Mouse (Mus musculus): Measurements from ENCODE around the gene Aldh16a1. TPM values are rescaled to one million over a fixed set of nuclear protein-coding genes. Genes with fewer than 3 reads are reported as not detected.

Gene Aldh16a1
- 87.7 and 97.6 TPM in 2 replicates for polyA plus RNA-seq (2012; rRNA removed)

DNA sequence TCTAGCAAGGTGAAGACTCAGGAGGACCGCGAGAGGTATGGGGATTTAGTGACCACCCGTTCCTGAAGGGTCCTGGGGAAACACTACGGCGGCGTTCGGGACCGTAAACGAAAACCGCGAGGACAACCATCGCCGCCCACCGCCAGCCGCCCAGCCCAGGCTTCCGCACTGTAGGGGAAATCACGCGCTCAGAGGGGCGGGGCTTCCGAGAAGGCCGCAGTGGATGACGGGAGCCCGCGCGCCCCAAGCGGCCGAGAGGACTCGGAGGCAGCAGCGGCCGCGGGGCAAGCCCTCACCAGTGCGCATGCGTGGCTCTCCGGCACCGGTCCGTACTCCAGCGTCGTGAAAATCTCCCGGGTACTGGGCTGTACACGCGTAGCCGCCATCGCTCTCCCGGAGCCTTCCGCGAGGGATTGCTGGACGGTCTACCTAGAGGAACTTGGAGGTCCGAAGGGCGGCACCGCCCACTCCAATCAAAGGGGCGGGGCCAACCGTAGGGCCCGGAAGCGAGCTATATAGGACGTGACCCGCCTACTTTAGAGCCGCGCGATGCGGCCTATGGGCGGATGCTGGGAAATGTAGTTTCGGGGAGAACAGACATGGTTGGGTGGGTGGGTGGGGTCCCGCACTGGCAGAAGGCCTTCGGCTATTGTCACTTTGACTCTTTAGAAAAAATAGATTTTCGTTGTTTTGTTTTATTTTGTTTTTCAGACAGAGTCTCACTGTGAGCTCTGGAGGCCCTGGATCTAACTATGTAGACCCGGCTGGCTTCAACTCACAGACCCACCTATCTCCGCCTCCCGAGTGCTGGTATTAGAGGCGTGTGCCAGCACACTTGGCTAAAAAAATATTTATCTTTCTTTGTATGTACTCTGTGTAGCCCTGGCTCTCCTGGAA is at the start of gene Aldh16a1, which contains the start of gene Pih1d1:
Gene Aldh16a1 (minus strand): TSS at position 489 of the 897 bp plus-strand sequence.
Gene Pih1d1 (plus strand): TSS at position 208 of the 897 bp plus-strand sequence.

DNA sequence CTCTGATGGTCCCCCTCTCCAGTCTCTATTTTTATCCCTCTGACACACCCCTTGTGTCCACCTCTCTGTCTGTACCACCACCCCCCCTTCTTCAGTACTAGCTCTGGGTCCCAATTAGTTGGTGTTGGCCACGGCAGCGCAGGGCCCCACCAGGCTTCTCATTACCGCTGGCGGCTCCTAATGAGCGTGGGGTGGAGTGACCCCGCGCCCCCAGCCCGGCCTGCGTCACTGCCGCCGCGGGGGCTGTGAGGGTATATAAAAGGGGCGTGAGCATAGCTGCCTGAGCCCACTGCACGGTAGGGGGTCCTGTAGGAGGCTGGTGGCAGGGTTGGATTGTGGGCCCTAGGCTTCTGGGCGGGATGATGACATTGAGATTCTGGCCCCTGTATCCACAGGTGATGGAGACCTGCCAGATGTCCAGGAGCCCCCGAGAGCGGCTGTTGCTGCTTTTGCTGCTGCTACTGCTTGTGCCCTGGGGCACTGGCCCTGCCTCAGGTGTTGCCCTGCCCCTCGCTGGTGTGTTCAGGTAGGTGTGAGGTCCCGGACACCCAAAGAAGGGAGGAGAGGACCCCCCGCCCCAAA is 26.6 kb upstream of the Aldh16a1 start, which contains the start of gene Pth2:
Gene Pth2 (plus strand): TSS at position 100 of the 582 bp plus-strand sequence.

DNA sequence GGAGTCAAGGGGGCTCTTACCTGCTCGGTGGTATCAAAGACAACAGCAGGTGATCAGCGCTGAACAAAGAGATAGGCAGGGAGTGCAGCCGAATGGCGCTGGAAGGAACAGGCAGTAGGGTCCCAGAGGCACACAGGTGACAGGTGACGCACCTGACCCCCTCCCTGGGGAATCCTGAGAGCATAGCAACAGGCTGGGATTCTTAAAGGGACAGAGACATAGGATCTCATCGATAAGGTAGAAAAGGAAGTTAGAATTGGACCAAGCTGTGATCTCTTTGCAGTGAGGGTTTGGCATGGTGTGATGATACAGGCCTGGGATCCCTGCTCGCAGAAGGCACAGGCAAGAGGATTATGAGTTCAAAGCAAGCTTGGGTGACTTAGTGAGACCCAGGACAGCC is 25.1 kb upstream of the Aldh16a1 start, which contains the start of gene Gfy:
Gene Gfy (minus strand): TSS at position 101 of the 400 bp plus-strand sequence.

DNA sequence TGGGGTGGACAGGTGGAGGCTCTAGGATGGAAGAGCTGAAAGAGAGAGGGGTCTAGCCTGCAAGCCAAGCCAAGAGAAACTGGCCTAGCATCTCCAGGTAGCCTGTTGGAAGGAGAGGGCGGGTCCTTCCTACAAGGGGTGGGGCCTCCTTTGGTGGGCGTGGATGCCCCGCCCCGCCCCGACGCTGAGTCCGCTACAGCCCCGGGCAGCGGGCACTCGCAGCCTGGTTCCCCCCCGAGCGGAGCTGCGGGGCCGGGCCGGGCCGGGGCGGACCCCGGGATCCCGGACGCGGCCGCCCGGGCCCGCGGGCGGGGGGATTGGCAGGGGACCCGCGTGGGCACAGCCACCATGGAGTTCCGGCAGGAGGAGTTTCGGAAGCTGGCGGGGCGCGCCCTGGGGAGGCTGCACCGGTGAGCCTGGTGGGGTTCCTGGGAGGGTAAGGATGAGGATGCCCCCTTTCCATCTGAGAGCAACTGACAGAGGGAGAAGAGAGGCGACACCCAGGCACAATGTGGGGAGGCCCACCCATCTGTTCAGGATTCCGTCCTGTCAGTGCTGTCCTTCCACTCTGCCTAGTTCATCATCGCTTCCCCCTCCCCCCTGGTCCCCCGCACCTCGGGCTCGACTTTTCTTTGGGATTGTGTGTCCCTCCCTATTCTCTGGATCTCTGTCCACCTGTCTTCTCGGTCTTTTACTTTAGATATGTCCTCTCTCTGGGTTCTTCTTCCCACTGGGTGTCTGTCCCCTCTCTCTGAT is 9.5 kb upstream of the Aldh16a1 start, which contains the start of gene Slc17a7:
Gene Slc17a7 (plus strand): TSS at position 215 of the 756 bp plus-strand sequence.

DNA sequence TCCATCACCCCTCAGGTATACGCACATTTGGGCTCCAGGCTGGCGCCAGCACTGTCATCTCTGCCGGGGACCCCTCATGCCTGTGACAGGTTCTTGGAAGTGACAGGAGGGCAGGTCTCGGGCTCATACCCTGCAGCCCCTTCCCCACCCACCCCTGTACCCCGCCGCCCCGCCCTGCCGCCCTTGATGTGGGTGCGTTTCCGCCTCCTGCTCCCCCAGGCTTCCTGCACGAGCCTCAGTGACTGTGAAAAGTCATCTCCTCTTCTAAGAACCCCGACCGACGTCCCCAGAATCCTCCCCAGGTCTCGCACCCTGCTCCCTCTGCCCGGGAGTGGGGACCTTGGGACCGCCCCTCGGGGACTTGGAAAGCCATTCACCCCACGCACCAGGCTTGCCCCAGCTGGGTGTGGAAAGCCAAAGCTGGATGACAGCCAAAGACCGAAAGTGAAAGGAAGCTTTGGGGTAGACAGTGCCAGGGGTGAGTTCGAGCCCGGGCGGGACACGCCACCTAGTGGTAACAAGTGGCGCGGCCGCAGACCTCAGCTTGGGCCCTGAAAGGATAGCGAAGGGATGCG is 18.3 kb downstream of the Aldh16a1 start, which contains the start of the genes Gm45713 and Flt3l:
Gene Gm45713 (minus strand): TSS at position 239 of the 575 bp plus-strand sequence.
Gene Flt3l (minus strand): TSS at position 440 of the 575 bp plus-strand sequence.

DNA sequence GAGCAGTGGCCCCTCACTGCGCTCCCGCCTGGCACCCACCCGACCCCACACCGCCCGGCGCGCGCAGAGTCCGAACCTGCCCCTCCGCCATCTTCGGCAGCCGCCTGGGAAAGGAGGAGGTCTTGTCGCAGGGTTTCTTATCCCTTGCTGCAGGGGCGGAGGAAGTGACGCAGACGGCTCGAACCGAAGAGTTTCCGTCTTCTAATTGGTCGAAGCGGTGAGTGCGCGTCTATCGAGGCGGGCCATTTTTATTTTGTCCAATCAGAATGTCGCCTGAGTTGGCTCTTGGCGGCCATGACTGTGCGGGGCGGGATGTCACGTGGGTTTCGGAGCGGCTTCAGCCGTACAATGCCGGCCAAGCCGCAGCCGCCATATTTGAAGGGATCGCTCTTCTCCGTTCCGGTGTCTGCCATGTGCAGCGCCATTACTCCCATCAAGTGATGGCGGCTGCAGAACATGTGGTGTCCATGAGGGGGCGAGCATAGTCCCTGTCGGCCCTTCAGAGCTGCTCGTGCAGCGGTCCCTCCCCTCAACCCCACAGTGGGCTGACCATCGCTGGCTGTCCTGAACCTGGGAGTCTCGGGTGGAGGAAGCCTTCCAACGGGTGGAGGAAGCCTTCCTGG is 25.6 kb downstream of the Aldh16a1 start, which contains the start of gene Rpl13a:
Gene Rpl13a (minus strand): TSS at position 138 of the 623 bp plus-strand sequence.

DNA sequence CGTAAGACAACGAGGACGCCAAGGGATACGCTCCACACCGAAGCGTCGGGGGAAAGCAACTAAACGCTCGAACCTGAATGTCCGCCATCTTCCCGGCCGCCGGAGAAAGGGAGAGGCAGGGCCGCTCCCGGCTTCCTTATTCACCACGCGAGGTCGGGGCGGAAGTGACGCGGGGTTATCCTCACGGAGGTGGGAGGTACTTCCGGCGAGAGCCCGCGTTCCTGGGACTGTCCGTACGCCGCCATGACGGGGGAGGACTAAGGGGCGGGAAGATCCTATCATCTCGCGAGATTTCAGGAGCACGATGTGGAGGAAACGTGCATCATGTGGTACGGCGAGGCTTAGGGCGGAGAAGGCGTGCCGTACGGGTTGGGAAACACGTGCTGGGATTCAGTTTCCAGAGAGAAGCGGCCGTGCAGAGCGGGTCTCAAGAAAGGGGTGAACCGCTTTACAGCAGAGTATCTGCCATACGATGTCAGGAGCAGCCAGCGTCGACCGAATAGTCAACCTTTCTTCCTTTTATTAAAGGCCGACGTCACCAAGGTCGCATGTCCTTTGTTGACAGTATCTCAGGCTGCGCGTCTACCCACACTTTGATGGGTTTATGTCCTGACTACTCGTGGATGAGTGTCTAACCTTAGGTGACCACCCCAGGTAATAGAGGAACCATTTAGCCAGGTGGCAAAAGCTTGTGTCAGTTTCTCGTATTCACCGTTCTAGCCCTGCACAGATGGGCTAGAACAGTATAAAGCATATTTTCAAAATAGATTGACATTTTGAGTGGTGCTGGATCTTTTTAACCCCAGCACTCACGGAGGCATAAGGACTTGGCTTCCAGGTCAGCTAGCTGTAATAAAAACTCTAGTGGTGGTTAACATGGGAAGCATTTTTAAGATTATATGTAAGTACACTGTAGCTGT is 29.9 kb downstream of the Aldh16a1 start, which contains the start of gene Rps11:
Gene Rps11 (minus strand): TSS at position 216 of the 920 bp plus-strand sequence.

DNA sequence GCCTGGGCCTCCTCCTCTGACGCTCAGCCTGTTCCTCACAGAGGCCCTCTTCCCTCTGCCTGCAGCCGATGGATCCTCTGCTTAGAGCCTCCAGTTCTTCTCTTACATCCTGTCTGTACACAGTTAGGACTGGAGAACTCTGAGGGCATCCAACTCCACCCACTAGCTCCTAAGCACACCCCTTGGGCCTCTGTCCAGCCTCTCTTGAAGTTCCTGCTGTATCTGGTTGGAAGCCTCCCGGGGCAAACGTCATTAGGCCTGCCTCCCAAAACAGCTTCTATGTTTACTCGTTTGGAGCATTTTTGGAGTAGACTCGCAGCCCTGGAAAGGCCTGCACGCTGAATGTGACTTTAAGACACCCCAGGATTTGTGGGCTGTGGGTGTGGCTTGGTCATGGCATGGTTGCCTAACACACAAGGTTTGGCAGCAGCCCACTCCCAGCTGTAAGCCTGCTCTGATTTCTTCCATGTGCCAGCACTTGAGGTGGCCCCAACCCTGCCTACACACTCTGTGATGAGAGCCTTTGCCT is 50.7 kb downstream of the Aldh16a1 start, which contains the start of gene Fcgrt:
Gene Fcgrt (minus strand): TSS at position 200 of the 529 bp plus-strand sequence.

DNA sequence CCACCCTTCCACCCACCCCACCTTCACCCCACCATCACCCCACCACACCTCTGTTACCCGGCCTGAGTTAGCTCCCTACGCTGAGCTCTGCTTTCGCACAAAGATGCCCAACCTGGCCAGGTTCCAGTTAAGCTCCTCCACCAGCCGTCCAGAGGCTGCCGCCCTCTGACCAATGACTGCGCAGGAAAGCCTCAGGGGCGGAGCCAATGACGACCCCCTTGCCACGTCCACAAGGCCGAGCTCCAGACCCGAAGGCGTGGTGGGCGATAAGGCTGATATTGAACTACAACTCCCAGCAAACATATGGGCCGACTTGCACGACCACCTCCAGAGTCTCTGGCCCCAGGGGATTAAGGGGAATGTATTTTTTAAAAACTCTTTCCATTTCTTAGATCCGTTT is 62.3 kb downstream of the Aldh16a1 start, which contains the start of gene Rcn3:
Gene Rcn3 (minus strand): TSS at position 174 of the 400 bp plus-strand sequence.

Other genes with a start within 250 kb of the Aldh16a1 start
- 132 and 136 TPM in 2 replicates for gene Ap2a1, start 225.1 kb downstream of the Aldh16a1 start, polyA plus RNA-seq (2012; rRNA removed)
- 0.08 TPM in 1 of 2 replicates, not detected in the other for gene Tsks, start 211.4 kb downstream of the Aldh16a1 start, polyA plus RNA-seq (2012; rRNA removed)
- gene Cpt1c, start 179.7 kb downstream of the Aldh16a1 start, polyA plus RNA-seq (2012; rRNA removed) = 61.1 and 66.1 TPM in 2 replicates
- gene Prmt1, start 168.0 kb downstream of the Aldh16a1 start, polyA plus RNA-seq (2012; rRNA removed) = 364 and 448 TPM in 2 replicates
- gene Irf3, start 156.9 kb downstream of the Aldh16a1 start, polyA plus RNA-seq (2012; rRNA removed) = 154 and 158 TPM in 2 replicates
- 43.3 and 49.2 TPM in 2 replicates for gene Bcl2l12, start 155.9 kb downstream of the Aldh16a1 start, polyA plus RNA-seq (2012; rRNA removed)
- 116 and 132 TPM in 2 replicates for gene Scaf1, start 138.2 kb downstream of the Aldh16a1 start, polyA plus RNA-seq (2012; rRNA removed)
- gene Rras, start 136.6 kb downstream of the Aldh16a1 start, polyA plus RNA-seq (2012; rRNA removed) = 161 and 171 TPM in 2 replicates
- 17.5 and 18.4 TPM in 2 replicates for gene Prr12, start 101.7 kb downstream of the Aldh16a1 start, polyA plus RNA-seq (2012; rRNA removed)
- 157 and 163 TPM in 2 replicates for gene Nosip, start 92.2 kb downstream of the Aldh16a1 start, polyA plus RNA-seq (2012; rRNA removed)
- gene Prrg2, start 91.9 kb downstream of the Aldh16a1 start, polyA plus RNA-seq (2012; rRNA removed) = 90.9 and 100 TPM in 2 replicates
- gene Rcn3, start 62.4 kb downstream of the Aldh16a1 start, polyA plus RNA-seq (2012; rRNA removed) = 537 and 545 TPM in 2 replicates
- gene Fcgrt, start 50.7 kb downstream of the Aldh16a1 start, polyA plus RNA-seq (2012; rRNA removed) = 132 and 135 TPM in 2 replicates
- 173 and 237 TPM in 2 replicates for gene Rps11, start 30.1 kb downstream of the Aldh16a1 start, polyA plus RNA-seq (2012; rRNA removed)
- 1,241 and 3,203 TPM in 2 replicates for gene Rpl13a, start 25.8 kb downstream of the Aldh16a1 start, polyA plus RNA-seq (2012; rRNA removed)
- gene Gm45713, start 18.4 kb downstream of the Aldh16a1 start, polyA plus RNA-seq (2012; rRNA removed) = 1.9 TPM in 1 of 2 replicates, not detected in the other
- 38.5 and 68.0 TPM in 2 replicates for gene Flt3l, start 18.2 kb downstream of the Aldh16a1 start, polyA plus RNA-seq (2012; rRNA removed)
- gene Pih1d1, start 281 bp downstream of the Aldh16a1 start, polyA plus RNA-seq (2012; rRNA removed) = 60.2 and 64.9 TPM in 2 replicates
- 0.17 and 0.20 TPM in 2 replicates for gene Slc17a7, start 9.4 kb upstream of the Aldh16a1 start, polyA plus RNA-seq (2012; rRNA removed)
- gene Gfy, start 25.0 kb upstream of the Aldh16a1 start, polyA plus RNA-seq (2012; rRNA removed) = not detected in 2 replicates
- not detected in 2 replicates for gene Pth2, start 26.4 kb upstream of the Aldh16a1 start, polyA plus RNA-seq (2012; rRNA removed)
- gene Ccdc155, start 50.3 kb upstream of the Aldh16a1 start, polyA plus RNA-seq (2012; rRNA removed) = 3.1 and 4.1 TPM in 2 replicates
- gene Dkkl1, start 57.6 kb upstream of the Aldh16a1 start, polyA plus RNA-seq (2012; rRNA removed) = 2.1 and 3.3 TPM in 2 replicates
- gene Tead2, start 61.2 kb upstream of the Aldh16a1 start, polyA plus RNA-seq (2012; rRNA removed) = 119 and 183 TPM in 2 replicates
- gene Cd37, start 84.5 kb upstream of the Aldh16a1 start, polyA plus RNA-seq (2012; rRNA removed) = 13.2 and 14.5 TPM in 2 replicates
- gene Slc6a16, start 86.5 kb upstream of the Aldh16a1 start, polyA plus RNA-seq (2012; rRNA removed) = 0.15 and 0.40 TPM in 2 replicates
- 0.24 TPM in 1 of 2 replicates, not detected in the other for gene Slc6a21, start 122.9 kb upstream of the Aldh16a1 start, polyA plus RNA-seq (2012; rRNA removed)
- 58.6 and 62.0 TPM in 2 replicates for gene Trpm4, start 179.2 kb upstream of the Aldh16a1 start, polyA plus RNA-seq (2012; rRNA removed)
- gene Hrc, start 180.7 kb upstream of the Aldh16a1 start, polyA plus RNA-seq (2012; rRNA removed) = 0.46 and 0.51 TPM in 2 replicates
- 11.9 and 12.1 TPM in 2 replicates for gene Ppfia3, start 212.4 kb upstream of the Aldh16a1 start, polyA plus RNA-seq (2012; rRNA removed)
- gene Lin7b, start 216.0 kb upstream of the Aldh16a1 start, polyA plus RNA-seq (2012; rRNA removed) = 43.0 and 49.1 TPM in 2 replicates
- 271 and 341 TPM in 2 replicates for gene Snrnp70, start 241.2 kb upstream of the Aldh16a1 start, polyA plus RNA-seq (2012; rRNA removed)